In genomic region chr2:134764506-134764905, GRCm38 (mm10) we compare ENCODE assay signal across 24 mouse cellular contexts. TPM values are rescaled to one million over a fixed set of nuclear protein-coding genes. Genes with fewer than 3 reads are reported as not detected.
DNase-seq lines count a peak whose midpoint lies in the region; ATAC-seq and TF ChIP-seq lines count a peak whose summit lies in the region.
"Had no signal": no experiment of that assay in that cellular context is flagged by ENCODE, and none has a peak within 500 bp of the region (broad histone marks: within the 10 kb centered on the region; RNA-seq: fewer than 3 reads in every experiment).

No protein-coding gene starts in this region.

- WGBS in embryonic facial prominence, embryonic 10.5 days, result 89% methylated on average over 2 of the region's 2 CpGs
- WGBS in heart, embryonic 10.5 days, result 88% methylated on average over 2 of the region's 2 CpGs
- 75% methylated on average over 2 of the region's 2 CpGs for WGBS in forebrain, embryonic 12.5 days

- H3K36me3 ChIP-seq in C2C12 (ENCODE audit: control insufficient read depth, insufficient read depth), result no peaks in the 10 kb centered on the region
- H3K36me3 ChIP-seq in embryonic facial prominence, embryonic 10.5 days (replicated peaks), result no peaks in the 10 kb centered on the region
- no peaks in the 10 kb centered on the region for H3K36me3 ChIP-seq in heart, embryonic 10.5 days
- H3K36me3 ChIP-seq in forebrain, embryonic 12.5 days (replicated peaks), result no peaks in the 10 kb centered on the region
- H3K36me3 ChIP-seq: forebrain, embryonic 15.5 days; heart, embryonic 12.5 days; heart, embryonic 15.5 days; hindbrain, embryonic 10.5 days; hindbrain, embryonic 13.5 days; intestine, embryonic 15.5 days had no signal

- no peaks in the 10 kb centered on the region for H3K79me3 ChIP-seq in C2C12 (ENCODE audit: low read depth)

- no peak overlapping the region for H3K4me3 ChIP-seq in C2C12 (ENCODE audit: insufficient read depth, poor library complexity, severe bottlenecking)
- H3K4me3 ChIP-seq in embryonic facial prominence, embryonic 10.5 days, result no peak overlapping the region
- H3K4me3 ChIP-seq in heart, embryonic 10.5 days, result no peak overlapping the region
- H3K4me3 ChIP-seq in forebrain, embryonic 12.5 days (replicated peaks), result no peak overlapping the region
- H3K4me3 ChIP-seq: forebrain, embryonic 15.5 days; heart, embryonic 12.5 days; heart, embryonic 15.5 days; hindbrain, embryonic 10.5 days; hindbrain, embryonic 13.5 days; intestine, embryonic 15.5 days had no signal

- no peaks in the 10 kb centered on the region for H3K9me3 ChIP-seq in embryonic facial prominence, embryonic 10.5 days
- H3K9me3 ChIP-seq in heart, embryonic 10.5 days, result no peaks in the 10 kb centered on the region
- H3K9me3 ChIP-seq in forebrain, embryonic 12.5 days, result no peaks in the 10 kb centered on the region
- H3K9me3 ChIP-seq: forebrain, embryonic 15.5 days; heart, embryonic 12.5 days; heart, embryonic 15.5 days; hindbrain, embryonic 10.5 days; hindbrain, embryonic 13.5 days; intestine, embryonic 15.5 days had no signal

- no peak overlapping the region for H3K27ac ChIP-seq in embryonic facial prominence, embryonic 10.5 days (replicated peaks)
- H3K27ac ChIP-seq in heart, embryonic 10.5 days, result no peak overlapping the region
- H3K27ac ChIP-seq in forebrain, embryonic 12.5 days, result no peak overlapping the region
- H3K27ac ChIP-seq: forebrain, embryonic 15.5 days; heart, embryonic 15.5 days; hindbrain, embryonic 10.5 days; hindbrain, embryonic 13.5 days; intestine, embryonic 15.5 days had no signal

- DNase-seq in adipocyte (ENCODE audit: low spot score) (peak; percentile 36), liver (no peak)
- DNase-seq in embryonic facial prominence, embryonic 10.5 days (ENCODE audit: low spot score), result no peak
- DNase-seq in heart, embryonic 10.5 days (ENCODE audit: low spot score), result no peak
- DNase-seq: adrenal gland, adult 8-10 months; adrenal gland, postnatal 25 days; cerebellum, adult 11-12 months; cerebellum, adult 8-10 months; cerebellum, postnatal 10 days; cerebellum, postnatal 36 days; embryo, embryonic 11 days; gastrocnemius, postnatal 25 days; heart, postnatal 10 days; heart, postnatal 36 days had no signal

- no peak overlapping the region for H3K4me2 ChIP-seq in forebrain, embryonic 12.5 days
- H3K4me2 ChIP-seq: forebrain, embryonic 15.5 days; heart, embryonic 12.5 days; heart, embryonic 15.5 days; hindbrain, embryonic 13.5 days; intestine, embryonic 15.5 days had no signal

- no peaks in the 10 kb centered on the region for H3K79me2 ChIP-seq in C2C12 (ENCODE audit: control insufficient read depth, insufficient read depth)

- no peak overlapping the region for H3ac ChIP-seq in C2C12 (ENCODE audit: control insufficient read depth, insufficient read length, low read depth)

- no peaks in the 10 kb centered on the region for H3K27me3 ChIP-seq in C2C12 (ENCODE audit: control insufficient read depth, insufficient read depth, insufficient read length)
- no peaks in the 10 kb centered on the region for H3K27me3 ChIP-seq in embryonic facial prominence, embryonic 10.5 days (replicated peaks; ENCODE audit: low read depth, poor library complexity, severe bottlenecking)
- H3K27me3 ChIP-seq in heart, embryonic 10.5 days (ENCODE audit: insufficient read depth, poor library complexity, severe bottlenecking), result no peaks in the 10 kb centered on the region
- H3K27me3 ChIP-seq in forebrain, embryonic 12.5 days, result no peaks in the 10 kb centered on the region
- H3K27me3 ChIP-seq: forebrain, embryonic 15.5 days; heart, embryonic 12.5 days; heart, embryonic 15.5 days; hindbrain, embryonic 13.5 days; intestine, embryonic 15.5 days had no signal

- no peak overlapping the region for H3K9ac ChIP-seq in forebrain, embryonic 12.5 days
- H3K9ac ChIP-seq: forebrain, embryonic 15.5 days; heart, embryonic 12.5 days; heart, embryonic 15.5 days; hindbrain, embryonic 13.5 days; intestine, embryonic 15.5 days had no signal

- TF ChIP-seq CTCF in C2C12 (IDR thresholded peaks at IDR 0.05; ENCODE audit: control insufficient read depth, insufficient read depth, insufficient read length), result no peak

- no peaks in the 10 kb centered on the region for H3K4me1 ChIP-seq in embryonic facial prominence, embryonic 10.5 days
- H3K4me1 ChIP-seq in heart, embryonic 10.5 days, result no peaks in the 10 kb centered on the region
- no peaks in the 10 kb centered on the region for H3K4me1 ChIP-seq in forebrain, embryonic 12.5 days
- H3K4me1 ChIP-seq: forebrain, embryonic 15.5 days; heart, embryonic 12.5 days; heart, embryonic 15.5 days; hindbrain, embryonic 10.5 days; hindbrain, embryonic 13.5 days; intestine, embryonic 15.5 days had no signal

- peak; percentile 59 for ATAC-seq in megakaryocyte, adult 5-6 weeks (ENCODE audit: poor library complexity, severe bottlenecking)
- no peak for ATAC-seq in forebrain, embryonic 12.5 days (ENCODE audit: low FRiP score)
- ATAC-seq: forebrain, embryonic 15.5 days; hindbrain, embryonic 16.5 days; intestine, embryonic 15.5 days had no signal

TF ChIP-seq in C2C12, 6 proteins besides CTCF, POLR2A, EP300 and RAD21:
- no peak for TF ChIP-seq MYOG (IDR thresholded peaks at IDR 0.05; ENCODE audit: control insufficient read depth, extremely low read depth, insufficient read length)
- peak; percentile 65 for TF ChIP-seq FOSL1 (IDR thresholded peaks at IDR 0.05; ENCODE audit: insufficient read depth, low read length, poor library complexity, severe bottlenecking)
- peak; percentile 91 for TF ChIP-seq CEBPB (IDR thresholded peaks at IDR 0.05; ENCODE audit: low read depth)

RNA-seq across cellular contexts. Expression of gene Plcb1, which starts 21.4 kb away (rescaled TPM):
- 0.55 TPM for polyA plus RNA-seq in C2C12 (2012; fragmentation: generic; extraction: Trizol)
- total RNA-seq in megakaryocyte, adult 5-6 weeks (2015), result 39.4 and 40.0 TPM in 2 replicates
- 37.3 and 47.6 TPM in 2 replicates for total RNA-seq in megakaryocyte, adult 5-6 weeks (2017)
- 4.6 and 6.0 TPM in 2 replicates for polyA plus RNA-seq in embryonic facial prominence, embryonic 10.5 days (2016; fragmentation: Nextera tagmentation; extraction: Ambion mirVana)
- polyA plus RNA-seq in heart, embryonic 10.5 days (2016; fragmentation: Nextera tagmentation; extraction: Ambion mirVana), result 3.7 and 7.5 TPM in 2 replicates
- polyA plus RNA-seq in forebrain, embryonic 12.5 days (2016; fragmentation: Nextera tagmentation; extraction: Ambion mirVana), result 15.8 and 19.3 TPM in 2 replicates
